Mouse (Mus musculus) left cerebral cortex, postnatal 10 days (tissue): ENCODE measurements around the gene Dohh. TPM values are rescaled to one million over a fixed set of nuclear protein-coding genes. Genes with fewer than 3 reads are reported as not detected.
A peak's percentile ranks its signal among the peaks of the same experiment; 100 is the strongest.

Source experiments
- DNase-seq, 2 experiments: peaks; one replicate each; pipeline ENCODE4 v3.0.0; 2021 to 2022; ENCODE audit warnings: low spot score in 2 of 2, mixed read lengths in 1 of 2; ENCODE audit errors: extremely low spot score in 1 of 2
- intact Hi-C: fragments of 180-260 bp; cut with DNase I; formaldehyde crosslinking; loops from one replicate; pipeline ENCODE4 v1.15.1; 2025
- total RNA-seq, 2 experiments: library from RNA; stranded (reverse); gene quantifications; 2 replicates each; pipeline ENCODE4 v1.2.3; 2021

The Dohh gene
- total RNA-seq, 2 experiments from 2014 or later: 79.3 to 83.5 TPM

GRCm38 (mm10) chr10:81422661-81423217 is 38.5 kb downstream of the Dohh start:
- intact Hi-C loops: no loop called here
- peak in 1 of 2 experiments; percentile 15 for DNase-seq

- DNase-seq: peak in 1 of 2 experiments; percentile 15
- intact Hi-C loops: no loop called here
These were observed 39.4 kb downstream of the Dohh start for GRCm38 (mm10) chr10:81423476-81424245.

- DNase-seq: peak in 1 of 2 experiments; percentile 73
- intact Hi-C loops: no loop called here
These were observed 40.2 kb downstream of the Dohh start for GRCm38 (mm10) chr10:81424246-81425051.

- intact Hi-C loops: no loop called here
- DNase-seq: peak in 1 of 2 experiments; percentile 62
These were observed 41.1 kb downstream of the Dohh start for GRCm38 (mm10) chr10:81425236-81425850.

GRCm38 (mm10) chr10:81426081-81426671 is 41.9 kb downstream of the Dohh start:
- intact Hi-C loops: no loop called here
- DNase-seq: peak in 1 of 2 experiments; percentile 72

GRCm38 (mm10) chr10:81426897-81427296 is 42.7 kb downstream of the Dohh start:
- peak in 1 of 2 experiments; percentile 82 for DNase-seq
- intact Hi-C loops: no loop called here

GRCm38 (mm10) chr10:81427327-81427726 is 43.1 kb downstream of the Dohh start:
- peak in 1 of 2 experiments; percentile 20 for DNase-seq
- intact Hi-C loops: no loop called here

- peak in 1 of 2 experiments; percentile 50 for DNase-seq
- intact Hi-C loops: no loop called here
These were observed 43.7 kb downstream of the Dohh start for GRCm38 (mm10) chr10:81427804-81428506.

GRCm38 (mm10) chr10:81428507-81428870 is 44.3 kb downstream of the Dohh start:
- peak in 1 of 2 experiments; percentile 22 for DNase-seq
- intact Hi-C loops: no loop called here

- DNase-seq: peak in 1 of 2 experiments; percentile 23
- intact Hi-C loops: no loop called here
These were observed 44.9 kb downstream of the Dohh start for GRCm38 (mm10) chr10:81429092-81429491.

- peak in 1 of 2 experiments; percentile 92 for DNase-seq
- intact Hi-C loops: no loop called here
These were observed 45.4 kb downstream of the Dohh start for GRCm38 (mm10) chr10:81429605-81430061.

GRCm38 (mm10) chr10:81430141-81430830 is 46.1 kb downstream of the Dohh start:
- peak in 1 of 2 experiments; percentile 91 for DNase-seq
- intact Hi-C loops: no loop called here

GRCm38 (mm10) chr10:81430831-81431525 is 46.8 kb downstream of the Dohh start:
- DNase-seq: peak in 1 of 2 experiments; percentile 86
- intact Hi-C loops: no loop called here

GRCm38 (mm10) chr10:81431526-81432168 is 47.4 kb downstream of the Dohh start:
- DNase-seq: peak in 1 of 2 experiments; percentile 75
- intact Hi-C loops: no loop called here

GRCm38 (mm10) chr10:81432169-81432867 is 48.1 kb downstream of the Dohh start:
- intact Hi-C loops: no loop called here
- DNase-seq: peak in 1 of 2 experiments; percentile 54

GRCm38 (mm10) chr10:81432868-81433262 is 48.6 kb downstream of the Dohh start:
- intact Hi-C loops: no loop called here
- DNase-seq: peak; percentile 96
